Mouse (Mus musculus): ENCODE results near the gene Ogfod2. TPM values are rescaled to one million over a fixed set of nuclear protein-coding genes. Genes with fewer than 3 reads are reported as not detected.

The Ogfod2 gene
- polyA plus RNA-seq, 1 experiment from 2014 or later = 18.0 TPM

DNA sequence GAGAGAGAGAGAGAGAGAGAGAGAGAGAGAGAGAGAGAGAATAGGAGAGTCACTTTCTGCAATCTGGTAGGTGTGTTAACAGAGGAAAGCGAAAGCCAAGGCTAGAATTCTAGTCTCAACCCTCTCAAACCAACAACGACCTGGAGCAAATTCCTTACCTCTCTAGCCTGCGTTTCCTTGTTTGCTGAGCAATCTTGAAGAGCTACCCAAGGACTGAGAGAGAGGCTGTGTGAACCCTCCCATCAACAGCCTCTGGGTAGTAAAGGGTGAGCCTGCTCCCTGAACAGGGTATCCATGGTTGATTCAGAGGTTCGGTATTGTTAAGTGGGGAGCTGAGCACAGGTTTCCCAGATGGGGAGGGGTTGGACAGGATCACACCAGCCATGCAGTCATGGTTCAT, 40.6 kb downstream of the Ogfod2 start:
- Histone ChIP-seq H3K4me2 (ENCODE audit: low read depth) (no peak overlapping the region), H3K9me3 (ENCODE audit: control insufficient read depth, low read length) (no peaks in the 10 kb centered on the region), H3K9ac (ENCODE audit: low read length) (no peak overlapping the region), H3K27me3 (ENCODE audit: control insufficient read depth, insufficient read depth, low read length) (no peaks in the 10 kb centered on the region), H3K36me3 (ENCODE audit: control insufficient read depth, insufficient read depth, low read length) (no peaks in the 10 kb centered on the region), H3K27ac (ENCODE audit: low read depth, low read length) (no peak overlapping the region), H3K4me3 (ENCODE audit: low read depth, low read length) (no peak overlapping the region), H3K4me1 (ENCODE audit: control insufficient read depth, insufficient read depth, low read length) (no peaks in the 10 kb centered on the region)
- WGBS = 90% methylated on average over 4 of the region's 4 CpGs
- ATAC-seq (ENCODE audit: insufficient read depth, low FRiP score, low TSS enrichment) (no peak), DNase-seq (ENCODE audit: low spot score) (no peak)

DNA sequence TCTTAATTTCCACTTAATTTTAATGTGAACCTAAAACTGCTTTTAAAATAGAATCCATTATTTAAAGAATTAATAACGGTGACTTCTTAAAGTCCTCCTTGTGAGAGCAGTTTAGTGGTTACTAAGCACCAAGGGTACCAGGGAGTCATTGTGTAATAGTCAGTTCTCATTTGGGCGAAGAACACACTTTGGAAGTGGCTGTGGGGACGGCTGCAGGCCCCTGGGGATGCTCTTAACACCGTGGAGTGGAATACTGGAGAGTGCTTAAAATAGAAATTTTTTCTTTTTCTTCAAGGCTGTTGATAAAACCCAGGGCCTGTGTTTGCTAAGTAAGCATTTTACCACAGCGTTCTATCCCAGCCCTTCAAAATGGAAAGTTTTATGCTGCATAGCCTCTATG, 43.8 kb downstream of the Ogfod2 start:
- Histone ChIP-seq H3K9me3 (ENCODE audit: control insufficient read depth, low read length) (no peaks in the 10 kb centered on the region), H3K27me3 (ENCODE audit: control insufficient read depth, insufficient read depth, low read length) (no peaks in the 10 kb centered on the region), H3K4me1 (ENCODE audit: control insufficient read depth, insufficient read depth, low read length) (no peaks in the 10 kb centered on the region), H3K27ac (ENCODE audit: low read depth, low read length) (no peak overlapping the region), H3K36me3 (ENCODE audit: control insufficient read depth, insufficient read depth, low read length) (no peaks in the 10 kb centered on the region), H3K4me2 (ENCODE audit: low read depth) (no peak overlapping the region), H3K9ac (ENCODE audit: low read length) (no peak overlapping the region), H3K4me3 (ENCODE audit: low read depth, low read length) (no peak overlapping the region)
- DNase-seq (ENCODE audit: low spot score) (no peak), ATAC-seq (ENCODE audit: insufficient read depth, low FRiP score, low TSS enrichment) (no peak)
- WGBS = 86% methylated on average over 5 of the region's 5 CpGs

GRCm38 (mm10) chr5:124158305-124158704, 46.2 kb downstream of the Ogfod2 start:
- DNase-seq (ENCODE audit: low spot score) (no peak), ATAC-seq (ENCODE audit: insufficient read depth, low FRiP score, low TSS enrichment) (no peak)
- Histone ChIP-seq H3K4me2 (ENCODE audit: low read depth) (no peak overlapping the region), H3K9me3 (ENCODE audit: control insufficient read depth, low read length) (no peaks in the 10 kb centered on the region), H3K4me1 (ENCODE audit: control insufficient read depth, insufficient read depth, low read length) (no peaks in the 10 kb centered on the region; the same call in 1 of the 2 replicates), H3K27me3 (ENCODE audit: control insufficient read depth, insufficient read depth, low read length) (no peaks in the 10 kb centered on the region), H3K4me3 (ENCODE audit: low read depth, low read length) (no peak overlapping the region), H3K36me3 (ENCODE audit: control insufficient read depth, insufficient read depth, low read length) (no peaks in the 10 kb centered on the region), H3K27ac (ENCODE audit: low read depth, low read length) (no peak overlapping the region), H3K9ac (ENCODE audit: low read length) (no peak overlapping the region)
- WGBS = 71% methylated on average over 4 of the region's 4 CpGs

GRCm38 (mm10) chr5:124159453-124159852, 47.4 kb downstream of the Ogfod2 start:
- no peak overlapping the region for H3K4me2 ChIP-seq (ENCODE audit: low read depth)
- H3K27me3 ChIP-seq (ENCODE audit: control insufficient read depth, insufficient read depth, low read length) = no peaks in the 10 kb centered on the region
- H3K4me3 ChIP-seq (ENCODE audit: low read depth, low read length) = no peak overlapping the region
- H3K9me3 ChIP-seq (ENCODE audit: control insufficient read depth, low read length) = no peaks in the 10 kb centered on the region
- H3K36me3 ChIP-seq (ENCODE audit: control insufficient read depth, insufficient read depth, low read length) = no peaks in the 10 kb centered on the region
- no peak for ATAC-seq (ENCODE audit: insufficient read depth, low FRiP score, low TSS enrichment)
- 46% methylated on average over 7 of the region's 7 CpGs for WGBS
- peaks cover 5% of the 10 kb centered on the region for H3K4me1 ChIP-seq (ENCODE audit: control insufficient read depth, insufficient read depth, low read length)
- no peak overlapping the region for H3K9ac ChIP-seq (ENCODE audit: low read length)
- no peak overlapping the region for H3K27ac ChIP-seq (ENCODE audit: low read depth, low read length)
- no peak for DNase-seq (ENCODE audit: low spot score)

DNA sequence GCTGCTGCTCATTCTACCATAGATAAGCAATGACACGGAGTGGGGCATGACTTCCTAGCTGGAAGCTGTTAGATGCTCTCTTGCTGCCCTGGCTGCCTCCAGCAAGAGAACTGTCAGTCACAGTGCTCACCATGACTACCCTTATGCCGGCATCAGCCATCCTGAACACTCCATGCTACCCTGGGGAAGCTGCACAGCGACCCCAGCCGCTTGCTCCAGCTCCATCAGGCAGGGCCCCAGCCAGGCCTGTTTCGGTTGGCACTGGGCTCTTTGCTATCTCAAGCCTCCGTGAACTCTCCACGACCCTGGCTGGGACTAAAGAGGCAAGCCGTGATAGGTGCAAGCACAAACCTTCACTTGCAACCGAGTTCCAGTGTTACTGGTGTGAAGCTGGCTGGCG, 49.7 kb downstream of the Ogfod2 start:
- H3K27me3 ChIP-seq (ENCODE audit: control insufficient read depth, insufficient read depth, low read length) = no peaks in the 10 kb centered on the region
- peaks cover 26% of the 10 kb centered on the region for H3K4me1 ChIP-seq (ENCODE audit: control insufficient read depth, insufficient read depth, low read length)
- no peak overlapping the region for H3K4me3 ChIP-seq (ENCODE audit: low read depth, low read length)
- 45% methylated on average over 10 of the region's 10 CpGs for WGBS
- H3K9me3 ChIP-seq (ENCODE audit: control insufficient read depth, low read length) = no peaks in the 10 kb centered on the region
- DNase-seq (ENCODE audit: low spot score) = peak; percentile 62
- no peak overlapping the region for H3K4me2 ChIP-seq (ENCODE audit: low read depth)
- H3K27ac ChIP-seq (ENCODE audit: low read depth, low read length) = no peak overlapping the region
- peak; percentile 64; the same call in 1 of the 2 replicates for ATAC-seq (ENCODE audit: insufficient read depth, low FRiP score, low TSS enrichment)
- no peaks in the 10 kb centered on the region for H3K36me3 ChIP-seq (ENCODE audit: control insufficient read depth, insufficient read depth, low read length)
- no peak overlapping the region for H3K9ac ChIP-seq (ENCODE audit: low read length)

DNA sequence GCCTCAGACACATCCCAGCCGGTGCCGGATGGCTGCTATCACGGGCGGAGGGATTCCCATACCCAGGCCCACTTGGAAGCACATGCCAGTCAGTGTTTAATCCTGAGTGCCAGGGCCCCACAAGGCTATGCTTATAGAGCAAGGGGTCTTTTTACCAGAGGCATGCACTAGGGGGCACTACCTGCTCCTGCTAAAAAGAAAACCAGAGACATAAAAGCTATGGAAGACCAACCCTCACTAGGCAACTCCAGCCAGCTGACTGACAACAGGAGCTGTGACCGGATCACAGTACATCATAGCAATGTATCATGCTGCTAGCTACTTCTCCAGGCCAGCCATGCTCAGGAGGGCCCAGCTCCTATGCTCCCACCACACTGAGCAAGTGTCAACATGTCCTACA, 50.5 kb downstream of the Ogfod2 start:
- Histone ChIP-seq H3K4me2 (ENCODE audit: low read depth) (no peak overlapping the region), H3K9ac (ENCODE audit: low read length) (no peak overlapping the region), H3K9me3 (ENCODE audit: control insufficient read depth, low read length) (no peaks in the 10 kb centered on the region), H3K36me3 (ENCODE audit: control insufficient read depth, insufficient read depth, low read length) (no peaks in the 10 kb centered on the region), H3K27me3 (ENCODE audit: control insufficient read depth, insufficient read depth, low read length) (no peaks in the 10 kb centered on the region), H3K4me1 (ENCODE audit: control insufficient read depth, insufficient read depth, low read length) (peaks cover 30% of the 10 kb centered on the region), H3K4me3 (ENCODE audit: low read depth, low read length) (no peak overlapping the region), H3K27ac (ENCODE audit: low read depth, low read length) (no peak overlapping the region)
- WGBS = 55% methylated on average over 5 of the region's 5 CpGs
- peak; percentile 83 for DNase-seq (ENCODE audit: low spot score)
- ATAC-seq (ENCODE audit: insufficient read depth, low FRiP score, low TSS enrichment) = peak; percentile 52

GRCm38 (mm10) chr5:124163445-124163844, 51.3 kb downstream of the Ogfod2 start:
- Histone ChIP-seq H3K9ac (ENCODE audit: low read length) (no peak overlapping the region), H3K27me3 (ENCODE audit: control insufficient read depth, insufficient read depth, low read length) (no peaks in the 10 kb centered on the region), H3K4me3 (ENCODE audit: low read depth, low read length) (no peak overlapping the region), H3K27ac (ENCODE audit: low read depth, low read length) (no peak overlapping the region), H3K9me3 (ENCODE audit: control insufficient read depth, low read length) (no peaks in the 10 kb centered on the region), H3K36me3 (ENCODE audit: control insufficient read depth, insufficient read depth, low read length) (no peaks in the 10 kb centered on the region), H3K4me2 (ENCODE audit: low read depth) (no peak overlapping the region), H3K4me1 (ENCODE audit: control insufficient read depth, insufficient read depth, low read length) (peaks cover 30% of the 10 kb centered on the region)
- no peak for ATAC-seq (ENCODE audit: insufficient read depth, low FRiP score, low TSS enrichment)
- no peak for DNase-seq (ENCODE audit: low spot score)
- 76% methylated on average over 11 of the region's 11 CpGs for WGBS

Other genes with a start within 250 kb of the Ogfod2 start
- gene Hcar2, start 246.8 kb upstream of the Ogfod2 start, polyA plus RNA-seq (2014; fragmentation: Nextera tagmentation; extraction: Ambion mirVana) = 0.16 TPM in 1 of 2 replicates, not detected in the other
- gene Hcar1, start 232.3 kb upstream of the Ogfod2 start, polyA plus RNA-seq (2014; fragmentation: Nextera tagmentation; extraction: Ambion mirVana) = not detected in 2 replicates
- 138 and 146 TPM in 2 replicates for gene Denr, start 205.1 kb upstream of the Ogfod2 start, polyA plus RNA-seq (2014; fragmentation: Nextera tagmentation; extraction: Ambion mirVana)
- gene Gm43518, start 184.9 kb upstream of the Ogfod2 start, polyA plus RNA-seq (2014; fragmentation: Nextera tagmentation; extraction: Ambion mirVana) = 0.45 TPM in 1 of 2 replicates, not detected in the other
- gene Ccdc62, start 181.6 kb upstream of the Ogfod2 start, polyA plus RNA-seq (2014; fragmentation: Nextera tagmentation; extraction: Ambion mirVana) = 3.8 and 5.0 TPM in 2 replicates
- gene Hip1r, start 138.7 kb upstream of the Ogfod2 start, polyA plus RNA-seq (2014; fragmentation: Nextera tagmentation; extraction: Ambion mirVana) = 4.4 and 5.3 TPM in 2 replicates
- 50.3 and 52.3 TPM in 2 replicates for gene Vps37b, start 80.0 kb upstream of the Ogfod2 start, polyA plus RNA-seq (2014; fragmentation: Nextera tagmentation; extraction: Ambion mirVana)
- 1.7 TPM in 2 replicates for gene Abcb9, start 16.5 kb upstream of the Ogfod2 start, polyA plus RNA-seq (2014; fragmentation: Nextera tagmentation; extraction: Ambion mirVana)
- gene Arl6ip4, start 3.8 kb downstream of the Ogfod2 start, polyA plus RNA-seq (2014; fragmentation: Nextera tagmentation; extraction: Ambion mirVana) = 84.7 and 88.9 TPM in 2 replicates
- 5.5 and 5.7 TPM in 2 replicates for gene Pitpnm2, start 137.5 kb downstream of the Ogfod2 start, polyA plus RNA-seq (2014; fragmentation: Nextera tagmentation; extraction: Ambion mirVana)
- gene Mphosph9, start 215.7 kb downstream of the Ogfod2 start, polyA plus RNA-seq (2014; fragmentation: Nextera tagmentation; extraction: Ambion mirVana) = 16.5 and 17.3 TPM in 2 replicates
- gene 2810006K23Rik, start 215.8 kb downstream of the Ogfod2 start, polyA plus RNA-seq (2014; fragmentation: Nextera tagmentation; extraction: Ambion mirVana) = 21.7 and 23.0 TPM in 2 replicates

Data from neural tube, embryonic 11.5 days (tissue).